Mouse (Mus musculus) left cerebral cortex, postnatal 25 days (tissue): ENCODE data around the gene Mlana. TPM values are rescaled to one million over a fixed set of nuclear protein-coding genes. Genes with fewer than 3 reads are reported as not detected.

Experiments used
- DNase-seq, 2 experiments: peaks; one replicate each; pipeline ENCODE4 v3.0.0; 2022; ENCODE audit warnings: low spot score in 2 of 2, mixed read lengths in 1 of 2
- intact Hi-C: fragments of 180-260 bp; cut with DNase I; formaldehyde crosslinking; loops from one replicate; pipeline ENCODE4 v1.15.1; 2025
- total RNA-seq, 2 experiments: library from RNA; stranded (reverse); gene quantifications; 2 replicates each; pipeline ENCODE4 v1.2.3; 2021

The Mlana gene
- total RNA-seq, 2 experiments from 2014 or later: not detected

- intact Hi-C loops: no loop called here
- no peak for DNase-seq
These were observed 37.8 kb downstream of the Mlana start for GRCm38 (mm10) chr19:29735421-29735820.

- no peak for DNase-seq
- intact Hi-C loops: no loop called here
These were observed 42.0 kb downstream of the Mlana start for GRCm38 (mm10) chr19:29739608-29740007.

- intact Hi-C loops: no loop called here
- DNase-seq: no peak
These were observed 43.0 kb downstream of the Mlana start for GRCm38 (mm10) chr19:29740661-29741060.

GRCm38 (mm10) chr19:29743531-29743930, 45.9 kb downstream of the Mlana start:
- no peak for DNase-seq
- intact Hi-C loops: no loop called here

GRCm38 (mm10) chr19:29750994-29751393, 53.4 kb downstream of the Mlana start:
- DNase-seq: no peak
- intact Hi-C loops: no loop called here

GRCm38 (mm10) chr19:29753939-29754338, 56.3 kb downstream of the Mlana start:
- intact Hi-C loops: no loop called here

More at GRCm38 (mm10) chr19:29753939-29754338, 56.3 kb downstream of the Mlana start:
- no peak for DNase-seq

Other genes starting within 250 kb of the Mlana start
- 10 to 100 TPM; 36.6 to 37.1 TPM for gene Ric1, start 175.5 kb upstream of the Mlana start, total RNA-seq
- 10 to 100 TPM; 35.6 to 37.2 TPM for gene Ermp1, start 49.4 kb upstream of the Mlana start, total RNA-seq
- gene 9930021J03Rik, start 108.2 kb downstream of the Mlana start, total RNA-seq: 10 to 100 TPM; 34.0 to 35.0 TPM
- 10 to 100 TPM; 32.4 to 34.8 TPM for gene Ranbp6, start 115.2 kb downstream of the Mlana start, total RNA-seq
- 10 to 100 TPM; 21.9 to 25.1 TPM for gene Il33, start 227.3 kb downstream of the Mlana start, total RNA-seq